Mouse (Mus musculus) MEL (cell line): ENCODE data around the gene Acot7. TPM values are rescaled to one million over a fixed set of nuclear protein-coding genes. Genes with fewer than 3 reads are reported as not detected.

Source experiments
- DNase-seq: peaks from one replicate; pipeline ENCODE4 v3.0.0; 2011; ENCODE audit warnings: low read depth, low spot score
- H3K27ac ChIP-seq: 2 replicates; pipeline ENCODE4 v1.5.1; 2012; ENCODE audit warnings: low read depth, mild to moderate bottlenecking, control low read depth, low read length, moderate library complexity; ENCODE audit not compliant: control insufficient read depth
- H3K27me3 ChIP-seq, 2 experiments: fragments of 150-350 bp in 1 of 2; sonication (generic) in 1 of 2; 2 replicates each; pipeline ENCODE4 v1.6.1; 2012; ENCODE audit warnings: low read length in 2 of 2, mild to moderate bottlenecking in 2 of 2, improper control_type of control experiment in 1 of 2, moderate library complexity in 1 of 2; ENCODE audit not compliant: insufficient read depth in 2 of 2, control insufficient read depth in 1 of 2
- H3K36me3 ChIP-seq, 2 experiments: 2 replicates each; pipeline ENCODE4 v1.6.1; 2012 to 2014; ENCODE audit warnings: low read length in 2 of 2, improper control_type of control experiment in 1 of 2, inconsistent platforms in 1 of 2, mild to moderate bottlenecking in 1 of 2; ENCODE audit not compliant: insufficient read depth in 2 of 2, control insufficient read depth in 1 of 2
- H3K4me1 ChIP-seq, 2 experiments: fragments of 150-350 bp in 1 of 2; sonication (generic) in 1 of 2; 2 replicates each; pipeline ENCODE4 v1.6.1; 2012; ENCODE audit warnings: low read length in 2 of 2, improper control_type of control experiment in 1 of 2, mild to moderate bottlenecking in 1 of 2; ENCODE audit not compliant: insufficient read depth in 2 of 2, control insufficient read depth in 1 of 2
- H3K4me3 ChIP-seq, 2 experiments: fragments of 150-350 bp in 1 of 2; sonication (generic) in 1 of 2; 2 replicates each; pipeline ENCODE4 v1.5.1; 2012; ENCODE audit warnings: low read depth in 2 of 2, low read length in 2 of 2, mild to moderate bottlenecking in 2 of 2, moderate library complexity in 2 of 2, control low read depth in 1 of 2, improper control_type of control experiment in 1 of 2; ENCODE audit not compliant: control insufficient read depth in 1 of 2, insufficient read depth in 1 of 2
- H3K79me2 ChIP-seq: 2 replicates; pipeline ENCODE4 v1.6.1; 2012; ENCODE audit warnings: mild to moderate bottlenecking, low read length, moderate library complexity; ENCODE audit not compliant: control insufficient read depth, poor library complexity, insufficient read depth
- H3K9ac ChIP-seq: 2 replicates; pipeline ENCODE4 v1.6.1; 2012; ENCODE audit warnings: low read depth, mild to moderate bottlenecking, control low read depth, low read length, moderate library complexity; ENCODE audit not compliant: control insufficient read depth, poor library complexity, severe bottlenecking
- H3K9me3 ChIP-seq: fragments of 150-350 bp; sonication (generic); replicated peaks from 2 replicates; pipeline ENCODE4 v1.6.1; 2012; ENCODE audit warnings: mild to moderate bottlenecking, low read length, improper control_type of control experiment, moderate library complexity; ENCODE audit not compliant: insufficient read depth
- BHLHE40 ChIP-seq: IDR thresholded peaks from 2 replicates; pipeline ENCODE4 v1.6.1; 2012; ENCODE audit warnings: low read depth, mild to moderate bottlenecking, inconsistent platforms, low read length, improper control_type of control experiment, borderline replicate concordance
- CHD1 ChIP-seq: IDR thresholded peaks from 2 replicates; pipeline ENCODE4 v1.6.1; 2012; ENCODE audit warnings: low read depth, mild to moderate bottlenecking, inconsistent platforms, low read length, improper control_type of control experiment
- CTCF ChIP-seq, 3 experiments: IDR thresholded peaks in 2 of 3; conservative IDR thresholded peaks in 1 of 3; 2 replicates each; pipeline ENCODE4 v1.5.1; 2011 to 2012; ENCODE audit warnings: low read length in 3 of 3, low read depth in 2 of 3, mild to moderate bottlenecking in 2 of 3, improper control_type of control experiment in 1 of 3, inconsistent platforms in 1 of 3, mixed read lengths in 1 of 3, moderate library complexity in 1 of 3; ENCODE audit not compliant: control insufficient read depth in 1 of 3, insufficient read depth in 1 of 3, poor library complexity in 1 of 3, severe bottlenecking in 1 of 3
- ELF1 ChIP-seq: IDR thresholded peaks from 2 replicates; pipeline ENCODE4 v1.6.1; 2014; ENCODE audit warnings: low read depth, mild to moderate bottlenecking, inconsistent platforms, low read length, improper control_type of control experiment, moderate library complexity
- EP300 ChIP-seq, 2 experiments: IDR thresholded peaks; 2 replicates each; pipeline ENCODE4 v1.6.1; 2011; ENCODE audit warnings: improper control_type of control experiment in 2 of 2, low read length in 2 of 2, low read depth in 1 of 2, mild to moderate bottlenecking in 1 of 2
- ETS1 ChIP-seq: IDR thresholded peaks from 2 replicates; pipeline ENCODE4 v1.6.1; 2012; ENCODE audit warnings: low read depth, mild to moderate bottlenecking, inconsistent platforms, low read length, improper control_type of control experiment, moderate library complexity
- KAT2A ChIP-seq: conservative IDR thresholded peaks from 2 replicates; pipeline ENCODE4 v1.6.1; 2012; ENCODE audit warnings: low read depth, low read length, improper control_type of control experiment, inconsistent platforms
- MAX ChIP-seq: IDR thresholded peaks from 2 replicates; pipeline ENCODE4 v1.6.1; 2011; ENCODE audit warnings: low read length, improper control_type of control experiment
- MEF2A ChIP-seq: IDR thresholded peaks from 2 replicates; pipeline ENCODE4 v1.6.1; 2014; ENCODE audit warnings: low read depth, mild to moderate bottlenecking, inconsistent platforms, low read length, improper control_type of control experiment; ENCODE audit not compliant: poor library complexity, insufficient replicate concordance, severe bottlenecking; ENCODE audit errors: extremely low read depth
- MXI1 ChIP-seq: IDR thresholded peaks from 2 replicates; pipeline ENCODE4 v1.6.1; 2011; ENCODE audit warnings: mild to moderate bottlenecking, low read depth, low read length, improper control_type of control experiment
- MYB ChIP-seq: IDR thresholded peaks from 2 replicates; pipeline ENCODE4 v1.6.1; 2011; ENCODE audit warnings: mild to moderate bottlenecking, low read depth, low read length, improper control_type of control experiment
- MYC ChIP-seq: IDR thresholded peaks from 2 replicates; pipeline ENCODE4 v1.6.1; 2011; ENCODE audit warnings: low read depth, mild to moderate bottlenecking, low read length, improper control_type of control experiment, moderate library complexity
- NRF1 ChIP-seq: IDR thresholded peaks from 2 replicates; pipeline ENCODE4 v1.6.1; 2014; ENCODE audit warnings: low read depth, mild to moderate bottlenecking, inconsistent platforms, low read length, improper control_type of control experiment, moderate library complexity; ENCODE audit not compliant: poor library complexity, insufficient read depth, severe bottlenecking
- RAD21 ChIP-seq: IDR thresholded peaks from 2 replicates; pipeline ENCODE4 v1.6.1; 2011; ENCODE audit warnings: mild to moderate bottlenecking, low read depth, low read length, improper control_type of control experiment
- SIN3A ChIP-seq: IDR thresholded peaks from 2 replicates; pipeline ENCODE4 v1.6.1; 2012; ENCODE audit warnings: low read length, improper control_type of control experiment, inconsistent platforms
- SMC3 ChIP-seq: IDR thresholded peaks from 2 replicates; pipeline ENCODE4 v1.6.1; 2011; ENCODE audit warnings: low read depth, low read length, improper control_type of control experiment
- TAL1 ChIP-seq: IDR thresholded peaks from 2 replicates; pipeline ENCODE4 v1.6.1; 2012; ENCODE audit warnings: mild to moderate bottlenecking, inconsistent platforms, low read length, moderate library complexity, mixed read lengths
- TCF12 ChIP-seq: IDR thresholded peaks from 2 replicates; pipeline ENCODE4 v1.6.1; 2014; ENCODE audit warnings: low read depth, mild to moderate bottlenecking, inconsistent platforms, low read length, improper control_type of control experiment, moderate library complexity
- USF1 ChIP-seq: IDR thresholded peaks from 2 replicates; pipeline ENCODE4 v1.6.1; 2014; ENCODE audit warnings: low read depth, mild to moderate bottlenecking, inconsistent platforms, low read length, improper control_type of control experiment, moderate library complexity
- ZC3H11A ChIP-seq: IDR thresholded peaks from 2 replicates; pipeline ENCODE4 v1.6.1; 2012; ENCODE audit warnings: low read depth, mild to moderate bottlenecking, inconsistent platforms, low read length, improper control_type of control experiment
- ZMIZ1 ChIP-seq: IDR thresholded peaks from 2 replicates; pipeline ENCODE4 v1.6.1; 2012; ENCODE audit warnings: low read depth, mild to moderate bottlenecking, inconsistent platforms, low read length, improper control_type of control experiment, moderate library complexity
- ZNF384 ChIP-seq: IDR thresholded peaks from 2 replicates; pipeline ENCODE4 v1.6.1; 2012; ENCODE audit warnings: low read depth, mild to moderate bottlenecking, inconsistent platforms, low read length, improper control_type of control experiment
- polyA plus RNA-seq, 2 experiments: library from polyadenylated mRNA; stranded (reverse) in 1 of 2; unstranded in 1 of 2; fragments of >175 nt in 1 of 2; fragments of >200 nt in 1 of 2; gene quantifications; 2 replicates each; pipeline versions ENCODE4 v1.2.1 to v1.2.4; 2012; ENCODE audit warnings: low replicate concordance in 2 of 2, low read depth in 1 of 2; ENCODE audit not compliant: insufficient read length in 2 of 2, insufficient read depth in 1 of 2, missing spikeins in 1 of 2
- total RNA-seq: library from RNA; depleted of rRNA; stranded (reverse); fragments of 300-350 nt; gene quantifications from 2 replicates; pipeline ENCODE4 v1.2.3, GENCODE M21; 2012

Gene Acot7
- total and polyA plus RNA-seq, 3 experiments, result 92.7 to 127 TPM; not detected in 1

DNA sequence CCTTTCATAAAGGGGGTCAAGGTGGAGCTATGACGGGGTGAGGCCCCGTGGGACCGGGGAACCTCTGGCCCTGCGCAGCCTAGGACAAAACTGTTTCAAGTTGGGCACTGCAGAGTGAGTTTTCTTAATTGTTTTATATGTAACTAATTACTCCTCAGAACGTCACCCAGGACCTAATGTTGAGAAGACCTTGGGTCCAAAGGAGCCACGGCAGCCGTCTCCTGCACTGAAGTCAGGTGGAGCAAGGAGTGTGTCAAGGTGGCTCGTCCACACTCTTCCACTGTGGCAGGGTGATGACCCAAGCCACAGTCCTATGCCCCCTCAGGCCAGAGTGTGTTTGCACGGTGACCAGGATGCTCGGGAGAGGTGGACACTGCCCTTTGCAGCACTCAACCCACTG is 125.2 kb downstream of the Acot7 start (continued):
- TF ChIP-seq CTCF (IDR thresholded peaks at IDR 0.05 in 2 of 3, conservative IDR thresholded peaks at IDR 0.05 in 1 of 3; ENCODE audit: control insufficient read depth in 1 of 3, insufficient read depth in 1 of 3, low read depth in 2 of 3, low read length in 3 of 3, poor library complexity in 1 of 3, severe bottlenecking in 1 of 3), result no peak
- TF ChIP-seq RAD21, result no peak
- TF ChIP-seq TCF12, result no peak

DNA sequence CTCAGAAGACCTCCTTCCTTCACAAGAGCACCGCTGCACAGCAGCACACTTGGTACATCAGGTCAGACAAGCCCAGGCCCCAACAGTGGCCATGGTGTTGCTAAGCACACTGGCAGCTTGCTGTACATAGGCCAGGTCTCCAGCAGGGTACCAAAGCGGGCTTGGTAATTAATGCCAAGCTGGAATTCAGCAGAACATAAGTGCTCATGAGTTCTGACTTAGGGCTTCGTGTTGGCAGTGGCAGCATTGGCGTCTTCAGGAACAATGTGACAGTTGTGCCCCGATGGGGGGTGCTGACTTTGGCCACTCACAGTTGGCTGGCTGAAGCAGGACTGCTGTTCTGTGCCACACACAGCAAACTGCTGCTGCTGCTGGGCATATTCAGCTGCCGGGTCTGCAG is 126.8 kb downstream of the Acot7 start:
- Histone ChIP-seq H3K79me2 (no peaks in the 10 kb centered on the region), H3K4me3 (no peak overlapping the region), H3K27me3 (no peaks in the 10 kb centered on the region), H3K9me3 (no peaks in the 10 kb centered on the region), H3K9ac (no peak overlapping the region), H3K27ac (no peak overlapping the region), H3K4me1 (no peaks in the 10 kb centered on the region), H3K36me3 (no peaks in the 10 kb centered on the region; a peak in 1 of 4 replicates)
- TF ChIP-seq RAD21 (no peak), EP300 (IDR thresholded peaks at IDR 0.05; ENCODE audit: low read depth in 1 of 2, low read length in 2 of 2) (no peak), ZC3H11A (no peak), NRF1 (no peak), SMC3 (no peak), CHD1 (no peak), MYB (no peak), ETS1 (no peak), MAX (no peak)
- no peak for DNase-seq

DNA sequence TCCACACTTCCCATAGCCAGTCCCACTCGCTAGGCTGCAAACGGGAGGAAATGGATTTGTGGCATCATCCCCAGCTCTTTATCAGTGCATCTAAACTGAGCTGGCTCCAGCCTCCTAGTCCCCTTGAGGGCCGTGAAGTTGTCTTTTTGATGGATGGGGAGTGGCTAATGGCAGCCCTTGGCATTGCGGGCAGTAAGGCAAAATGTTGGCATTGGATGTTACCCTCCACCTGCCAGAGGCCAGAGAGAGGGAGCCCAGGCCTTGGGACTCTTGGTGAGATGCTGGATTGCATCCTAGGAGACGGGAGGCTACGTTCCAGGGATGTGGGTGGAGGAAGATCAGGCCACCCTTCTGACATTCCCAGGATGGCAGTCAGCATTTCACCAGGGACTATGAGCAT is 128.1 kb downstream of the Acot7 start:
- no peaks in the 10 kb centered on the region; a peak in 1 of 4 replicates for H3K36me3 ChIP-seq

DNA sequence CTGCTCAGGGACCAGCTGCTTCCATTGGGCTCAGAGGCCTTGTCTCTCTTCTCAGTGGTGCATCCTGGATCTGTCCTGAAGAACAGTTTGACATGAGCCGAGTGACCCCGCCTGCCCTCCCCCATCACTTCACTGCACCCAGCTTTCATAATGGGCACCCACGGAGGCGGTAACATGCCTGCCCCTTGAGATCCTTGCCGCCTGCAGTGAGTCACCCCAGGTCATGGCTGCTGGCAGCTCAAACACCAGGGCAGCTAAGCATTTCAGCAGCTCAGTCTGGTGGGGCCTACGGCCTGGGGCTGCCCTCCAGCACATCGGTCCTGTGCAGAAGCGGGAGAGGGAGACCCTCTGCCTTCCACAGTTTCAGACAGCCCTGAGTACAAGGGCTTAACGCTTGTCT is 129.6 kb downstream of the Acot7 start:
- H3K9me3 ChIP-seq, result no peaks in the 10 kb centered on the region
- no peak overlapping the region for H3K27ac ChIP-seq
- H3K36me3 ChIP-seq, result no peaks in the 10 kb centered on the region; a peak in 1 of 4 replicates
- no peak overlapping the region for H3K9ac ChIP-seq
- TF ChIP-seq BHLHE40 (no peak), TCF12 (no peak), ELF1 (no peak), SIN3A (no peak), KAT2A (no peak), MEF2A (no peak), SMC3 (no peak), ETS1 (no peak), MXI1 (no peak), USF1 (no peak), RAD21 (no peak), ZNF384 (no peak)
- no peak overlapping the region for H3K4me3 ChIP-seq
- H3K27me3 ChIP-seq, result no peaks in the 10 kb centered on the region
- DNase-seq, result no peak
- H3K4me1 ChIP-seq, result no peaks in the 10 kb centered on the region
- H3K79me2 ChIP-seq, result no peaks in the 10 kb centered on the region

More for the DNA sequence above, 128.1 kb downstream of the Acot7 start:
- H3K79me2 ChIP-seq, result no peaks in the 10 kb centered on the region
- H3K27ac ChIP-seq, result no peak overlapping the region
- no peaks in the 10 kb centered on the region for H3K4me1 ChIP-seq
- no peaks in the 10 kb centered on the region for H3K27me3 ChIP-seq
- no peak for DNase-seq
- TF ChIP-seq USF1, result no peak
- TF ChIP-seq BHLHE40, result no peak
- no peak for TF ChIP-seq ZMIZ1
- TF ChIP-seq ZNF384, result no peak
- no peak for TF ChIP-seq TAL1
- no peak for TF ChIP-seq MYC
- TF ChIP-seq, all 39 proteins: peak for 0
- no peaks in the 10 kb centered on the region for H3K9me3 ChIP-seq
- no peak overlapping the region for H3K4me3 ChIP-seq
- H3K9ac ChIP-seq, result no peak overlapping the region
